Mouse (Mus musculus): Measurements from ENCODE around the gene Elmo3.

DNA sequence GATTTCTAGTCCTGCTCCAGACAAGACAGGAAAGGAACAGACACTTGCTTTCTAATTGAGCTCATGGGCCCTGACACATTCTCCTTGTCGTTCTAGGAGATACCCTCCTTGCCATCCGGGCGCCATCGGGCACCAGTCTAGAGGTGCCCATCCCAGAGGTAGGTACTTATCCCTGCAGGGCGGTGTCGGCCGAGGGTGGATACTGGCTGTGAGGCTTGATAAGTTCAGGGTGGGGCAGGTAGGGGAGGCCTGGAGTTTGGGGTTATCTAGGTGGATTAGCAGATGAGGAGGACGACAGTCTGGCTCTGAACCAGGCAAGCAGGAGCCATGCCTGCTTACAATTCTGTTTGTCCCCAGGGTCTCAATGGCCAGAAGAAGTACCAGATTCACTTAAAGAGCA, 5.4 kb upstream of the Elmo3 start:
- TF ChIP-seq CTCF (conservative IDR thresholded peaks at IDR 0.05; ENCODE audit: low read length), result no peak
- no peak for TF ChIP-seq NANOG (IDR thresholded peaks at IDR 0.05; ENCODE audit: borderline replicate concordance, low read length)

All from E14TG2a.4 (cell line).